Mouse (Mus musculus): ENCODE results near the gene Dusp13. TPM values are rescaled to one million over a fixed set of nuclear protein-coding genes. Genes with fewer than 3 reads are reported as not detected.

Dusp13 gene
- total RNA-seq, 2 experiments from 2014 or later: 0.62 to 0.68 TPM

DNA sequence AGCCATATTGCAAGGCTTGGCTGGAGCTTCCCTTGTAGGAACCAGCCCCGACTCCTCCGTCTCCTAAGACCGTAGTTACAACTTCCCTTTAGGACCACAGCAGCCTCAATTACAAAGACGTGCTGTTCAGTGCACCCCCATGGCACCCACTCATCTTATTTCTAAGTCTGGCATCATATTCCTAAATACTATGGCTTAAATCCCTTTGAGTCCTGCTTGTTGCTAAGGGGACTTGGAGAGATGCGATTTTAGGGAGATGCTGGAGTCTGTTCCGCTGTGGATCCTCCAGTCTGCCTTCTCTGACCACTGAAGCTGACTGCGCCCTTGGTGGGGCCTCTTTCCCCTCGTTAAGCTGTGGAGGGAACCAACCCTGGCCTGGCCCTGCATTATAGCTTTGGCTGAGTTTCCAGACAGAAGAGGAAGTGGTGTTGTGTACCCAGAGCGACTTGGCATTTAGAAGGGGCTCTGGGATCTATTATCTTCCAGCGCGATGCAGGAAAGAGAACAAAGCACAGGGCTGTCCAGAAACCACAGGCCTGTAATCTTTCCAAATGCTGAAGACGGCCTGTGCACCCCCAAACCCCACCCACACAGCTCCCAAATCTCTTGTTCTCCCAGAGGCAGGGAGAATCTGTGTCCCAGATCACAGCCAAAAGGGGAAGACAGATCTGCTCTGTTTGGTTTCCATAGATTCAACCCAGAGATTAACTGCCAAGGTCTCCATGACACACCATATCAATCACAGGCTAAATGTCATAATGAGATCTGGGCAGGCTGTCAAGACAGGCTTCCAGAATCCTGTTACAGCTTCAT is 44.0 kb downstream of the Dusp13 start:
- peak; percentile 61 to 75 for DNase-seq (ENCODE audit: low spot score in 2 of 2)

DNA sequence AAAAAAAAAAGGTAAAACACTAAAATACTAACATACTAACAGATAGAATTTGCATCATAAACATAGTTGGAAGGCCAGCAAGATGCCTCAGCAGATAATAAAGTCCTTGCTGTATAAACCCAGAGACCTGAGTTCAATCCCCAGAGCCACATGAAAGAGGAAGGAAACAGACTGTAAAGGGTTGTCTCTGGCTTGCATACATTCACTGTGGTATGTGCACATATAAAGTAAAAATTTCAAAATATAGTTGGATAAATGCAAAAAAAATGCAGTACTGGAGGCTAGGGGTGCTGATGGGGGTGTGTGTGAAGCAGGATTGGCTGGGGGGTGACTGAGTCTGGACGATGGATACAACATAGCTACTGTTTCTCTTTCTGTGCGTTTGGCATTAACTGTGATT is 45.5 kb downstream of the Dusp13 start:
- DNase-seq (ENCODE audit: low spot score in 2 of 2): no peak

- DNase-seq (ENCODE audit: low spot score in 2 of 2): peak in 1 of 2 experiments; percentile 42
These were observed 47.7 kb downstream of the Dusp13 start for GRCm38 (mm10) chr14:21703255-21703654.

DNA sequence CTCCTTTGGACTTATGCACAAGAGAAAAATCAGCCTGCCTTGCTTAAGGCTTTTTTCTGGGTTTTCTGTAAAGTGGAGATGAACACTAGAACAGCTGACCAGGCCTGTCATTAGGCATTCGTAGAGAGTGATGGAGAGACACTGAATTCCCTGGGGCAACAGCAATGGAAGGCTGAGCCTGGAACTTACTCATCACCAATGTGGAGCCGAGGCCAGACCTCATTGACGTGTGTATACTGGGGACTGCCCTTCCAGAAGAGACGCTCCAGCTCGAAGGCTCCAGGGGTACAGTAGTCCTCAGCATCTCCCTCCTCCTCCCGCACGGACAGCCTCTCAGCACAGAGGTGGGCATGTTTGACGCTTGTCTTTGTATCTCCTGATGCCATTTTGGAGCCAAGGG is 48.3 kb downstream of the Dusp13 start:
- no peak for DNase-seq (ENCODE audit: low spot score in 2 of 2)

DNA sequence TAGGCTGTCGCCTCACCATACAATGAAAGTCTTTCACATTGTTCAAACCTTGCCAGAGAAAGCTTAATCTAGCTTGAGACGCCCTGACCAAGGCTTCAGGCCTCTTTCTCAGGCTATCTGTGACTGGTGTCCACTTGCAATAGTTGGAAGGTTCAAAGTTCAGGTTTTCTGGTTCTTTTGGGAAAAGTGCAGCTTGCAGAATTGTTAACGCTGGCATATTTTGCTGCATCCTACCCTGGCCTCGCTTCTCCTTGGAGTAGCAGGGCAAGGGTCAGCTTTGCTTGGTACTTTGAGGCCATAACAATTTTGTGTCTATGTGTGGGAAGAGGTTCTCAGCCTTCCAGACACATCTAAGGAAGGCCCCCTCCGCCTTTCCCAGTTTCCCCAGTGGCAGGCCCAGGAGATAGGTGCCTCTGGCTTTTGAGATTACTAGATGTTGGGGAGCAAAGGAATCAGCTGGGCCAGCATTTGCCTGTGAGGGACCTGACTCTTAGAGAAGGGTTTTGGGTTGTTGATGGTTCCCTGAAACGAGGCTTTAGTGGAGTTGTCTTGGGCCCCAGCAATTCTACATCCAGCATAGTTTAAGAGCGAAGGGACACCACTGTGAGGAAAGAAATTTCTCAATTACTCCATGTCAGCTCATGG is 54.7 kb downstream of the Dusp13 start:
- no peak for DNase-seq (ENCODE audit: low spot score in 2 of 2)

GRCm38 (mm10) chr14:21695020-21695419 is 56.0 kb downstream of the Dusp13 start:
- no peak for DNase-seq (ENCODE audit: low spot score in 2 of 2)

DNA sequence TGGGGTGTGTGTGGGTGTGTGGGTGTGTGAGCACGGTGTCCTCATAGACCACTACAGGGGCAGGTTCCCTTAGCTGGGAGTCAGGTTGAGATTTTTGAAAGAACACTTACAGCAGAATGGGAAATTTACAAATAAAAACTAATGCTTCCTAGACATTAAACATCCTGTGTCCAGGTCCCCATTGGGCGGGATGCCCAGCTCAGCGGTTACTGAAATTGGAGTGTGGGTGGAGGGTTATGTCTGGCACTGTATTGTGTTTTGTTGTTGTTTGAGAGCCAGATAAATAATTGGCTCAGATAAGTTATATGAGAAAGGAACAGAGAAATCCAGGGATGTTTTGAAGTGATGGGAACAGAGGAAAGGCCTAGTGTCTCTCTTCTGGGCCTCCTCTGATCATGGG is 59.9 kb downstream of the Dusp13 start:
- no peak for DNase-seq (ENCODE audit: low spot score in 2 of 2)

GRCm38 (mm10) chr14:21686376-21687279 is 64.4 kb downstream of the Dusp13 start:
- no peak for DNase-seq (ENCODE audit: low spot score in 2 of 2)

- no peak for DNase-seq (ENCODE audit: low spot score in 2 of 2)
These were observed 65.4 kb downstream of the Dusp13 start for GRCm38 (mm10) chr14:21685411-21686146.

DNA sequence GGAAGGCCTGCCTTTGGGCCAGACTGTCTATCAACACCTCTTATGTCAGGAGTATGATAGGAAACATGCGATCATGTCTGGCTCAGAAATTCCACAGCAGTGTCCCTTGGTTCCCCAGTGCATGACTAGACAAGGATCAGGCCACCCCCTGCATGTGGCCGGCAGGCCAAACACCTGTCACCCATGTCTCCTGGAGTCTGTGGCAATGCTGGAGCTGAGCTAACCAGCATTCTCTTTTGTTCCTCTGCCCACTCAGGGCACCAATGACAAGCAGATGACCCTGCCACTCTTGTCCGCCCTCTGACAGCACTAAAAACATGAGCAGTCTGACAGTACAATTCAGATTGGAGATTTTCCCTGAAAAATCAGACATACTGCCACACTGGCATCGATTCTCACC is 67.1 kb downstream of the Dusp13 start:
- DNase-seq (ENCODE audit: low spot score in 2 of 2): no peak

Other genes with a start within 250 kb of the Dusp13 start
- under 1 TPM; 0.45 to 0.48 TPM for gene Dupd1, start 36.6 kb downstream of the Dusp13 start, total RNA-seq (2021)
- 10 to 100 TPM; 82.2 to 86.3 TPM for gene Samd8, start 650 bp downstream of the Dusp13 start, total RNA-seq (2021)
- gene Vdac2, start 74.1 kb upstream of the Dusp13 start, total RNA-seq (2021): 100 to 1,000 TPM; 234 to 237 TPM
- 10 to 100 TPM; 28.3 to 29.7 TPM for gene Comtd1, start 97.8 kb upstream of the Dusp13 start, total RNA-seq (2021)
- 1 to 10 TPM; 3.6 to 4.1 TPM for gene Zfp503, start 238.4 kb upstream of the Dusp13 start, total RNA-seq (2021)